Mouse (Mus musculus) neutrophil, adult 5-6 weeks (primary cell): ENCODE measurements around the gene Usp2. TPM values are rescaled to one million over a fixed set of nuclear protein-coding genes. Genes with fewer than 3 reads are reported as not detected.

Experiments
- ATAC-seq: fragments of 151-379, 151-347 bp; 2 replicates; pipeline ENCODE4 v1.8.0; 2017; ENCODE audit warnings: mild to moderate bottlenecking, moderate TSS enrichment; ENCODE audit not compliant: insufficient number of reproducible peaks, poor library complexity, low FRiP score, severe bottlenecking; ENCODE audit errors: extremely low read depth
- total RNA-seq: library from RNA; stranded (forward); fragments of 200-1000 nt; gene quantifications from 2 replicates; pipeline ENCODE4 v1.2.3, GENCODE M21; 2017

Usp2 gene
- total RNA-seq, 1 experiment from 2014 or later, result 0.81 TPM

- ATAC-seq, result no peak
These were observed 21.5 kb upstream of the Usp2 start for GRCm38 (mm10) chr9:44045158-44045883.

DNA sequence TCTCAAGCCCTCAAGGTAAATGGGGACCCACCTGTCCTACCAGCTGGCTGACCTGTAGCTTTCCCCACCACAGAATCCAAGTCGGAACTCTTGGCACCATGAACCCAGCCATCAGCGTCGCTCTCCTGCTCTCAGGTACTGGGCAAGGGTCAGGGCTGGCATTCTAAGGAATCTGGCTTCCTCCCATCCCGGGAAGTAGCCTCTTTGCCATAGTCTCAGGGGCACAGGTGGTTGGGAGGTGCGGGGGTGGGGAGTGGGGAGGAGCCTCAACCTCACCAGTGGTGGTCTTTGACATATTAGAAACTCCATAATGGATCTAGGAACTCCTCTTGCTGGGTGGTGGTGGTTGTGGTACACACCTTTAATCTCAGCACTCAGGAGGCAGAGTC lies 20.9 kb upstream of the Usp2 start:
- no peak for ATAC-seq

GRCm38 (mm10) chr9:44046426-44046825 lies 20.4 kb upstream of the Usp2 start:
- ATAC-seq, result no peak

DNA sequence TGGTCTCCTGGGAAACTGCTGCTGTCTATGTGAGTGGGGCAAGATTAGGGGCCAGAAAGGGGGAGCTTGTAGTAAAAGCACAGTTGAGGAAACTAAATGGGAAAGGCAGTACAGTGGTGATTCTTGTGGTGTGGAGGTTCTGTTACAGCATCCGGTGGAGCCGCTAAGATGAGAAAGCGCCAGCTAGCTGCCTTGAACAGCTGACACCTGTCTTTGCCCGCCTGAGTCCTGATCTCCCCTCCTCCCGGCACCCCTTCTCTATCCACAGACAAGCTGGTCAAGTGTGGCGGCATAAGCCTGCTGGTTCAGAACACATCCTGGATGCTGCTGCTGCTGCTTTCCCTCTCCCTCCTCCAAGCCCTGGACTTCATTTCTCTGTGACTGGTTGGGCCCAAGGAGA lies 19.8 kb upstream of the Usp2 start:
- ATAC-seq, result no peak

DNA sequence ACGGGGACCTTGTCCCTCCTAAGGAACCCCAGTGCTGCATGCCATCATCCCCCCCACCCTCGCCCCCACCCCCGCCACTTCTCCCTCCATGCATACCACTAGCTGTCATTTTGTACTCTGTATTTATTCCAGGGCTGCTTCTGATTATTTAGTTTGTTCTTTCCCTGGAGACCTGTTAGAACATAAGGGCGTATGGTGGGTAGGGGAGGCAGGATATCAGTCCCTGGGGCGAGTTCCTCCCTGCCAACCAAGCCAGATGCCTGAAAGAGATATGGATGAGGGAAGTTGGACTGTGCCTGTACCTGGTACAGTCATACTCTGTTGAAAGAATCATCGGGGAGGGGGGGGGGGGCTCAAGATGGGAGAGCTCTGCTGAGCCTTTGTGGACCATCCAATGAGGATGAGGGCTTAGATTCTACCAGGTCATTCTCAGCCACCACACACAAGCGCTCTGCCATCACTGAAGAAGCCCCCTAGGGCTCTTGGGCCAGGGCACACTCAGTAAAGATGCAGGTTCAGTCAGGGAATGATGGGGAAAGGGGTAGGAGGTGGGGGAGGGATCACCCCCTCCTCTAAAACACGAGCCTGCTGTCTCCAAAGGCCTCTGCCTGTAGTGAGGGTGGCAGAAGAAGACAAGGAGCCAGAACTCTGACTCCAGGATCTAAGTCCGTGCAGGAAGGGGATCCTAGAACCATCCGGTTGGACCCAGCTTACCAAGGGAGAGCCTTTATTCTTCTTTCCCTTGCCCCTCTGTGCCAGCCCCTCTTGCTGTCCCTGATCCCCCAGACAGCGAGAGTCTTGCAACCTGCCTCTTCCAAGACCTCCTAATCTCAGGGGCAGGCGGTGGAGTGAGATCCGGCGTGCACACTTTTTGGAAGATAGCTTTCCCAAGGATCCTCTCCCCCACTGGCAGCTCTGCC lies 19.0 kb upstream of the Usp2 start:
- no peak for ATAC-seq

GRCm38 (mm10) chr9:44048541-44049380 lies 18.1 kb upstream of the Usp2 start:
- no peak for ATAC-seq

DNA sequence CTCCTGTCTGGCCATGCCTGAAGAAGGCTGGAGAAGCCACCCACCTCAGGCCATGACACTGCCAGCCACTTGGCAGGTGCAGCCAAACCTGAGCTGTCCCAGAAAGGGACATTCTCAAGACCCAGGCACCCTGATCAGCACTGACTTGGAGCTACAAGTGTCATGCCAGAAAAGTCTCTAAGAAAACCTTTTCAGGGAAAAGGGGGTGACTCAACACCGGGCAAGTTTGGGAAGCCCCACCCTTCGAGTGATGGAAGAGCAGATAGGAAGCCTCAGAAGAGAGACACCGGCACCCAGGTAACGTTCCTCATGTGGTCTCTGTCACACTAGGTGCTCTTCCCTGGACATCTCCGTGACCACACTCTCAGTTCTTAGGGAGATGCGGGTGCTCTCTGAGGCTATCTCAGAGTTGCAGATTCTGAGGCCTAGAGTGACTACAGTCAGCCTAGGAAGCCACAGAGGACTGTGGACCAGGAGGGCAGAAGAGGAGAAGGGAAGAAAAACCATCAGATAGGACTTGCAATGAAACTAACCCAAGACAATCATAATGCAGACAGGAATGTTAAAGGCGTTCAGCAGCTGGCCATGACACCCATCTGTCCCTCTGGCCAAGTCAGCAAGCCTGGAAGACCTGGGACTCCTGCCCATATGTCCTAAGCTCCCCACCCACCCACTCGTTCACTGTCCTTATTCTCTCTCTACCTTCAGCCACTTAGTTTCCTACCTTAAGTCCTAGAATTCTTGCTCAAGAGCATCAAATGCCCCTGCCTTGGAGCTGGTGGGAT lies 17.2 kb upstream of the Usp2 start:
- no peak for ATAC-seq

- ATAC-seq, result no peak
These were observed 14.0 kb upstream of the Usp2 start for GRCm38 (mm10) chr9:44052855-44053254.

DNA sequence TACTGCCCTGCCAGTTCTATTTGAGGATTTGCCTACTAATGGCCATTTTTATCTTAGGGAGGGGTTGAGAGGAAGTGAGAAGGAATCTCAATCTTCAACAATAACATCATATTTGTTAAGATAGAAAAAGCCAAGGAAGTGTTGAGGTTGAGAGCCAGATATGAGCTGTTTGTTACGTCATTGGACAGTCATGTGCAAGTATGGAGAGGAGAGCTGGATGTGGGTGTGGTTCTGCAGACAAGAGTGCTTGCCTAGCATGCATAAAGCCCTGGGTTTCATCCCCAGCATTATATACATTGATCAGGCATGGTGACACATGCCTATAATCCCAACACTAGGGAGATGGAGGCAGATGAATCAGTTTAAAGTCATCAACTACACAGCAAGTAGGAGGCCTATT lies 12.9 kb upstream of the Usp2 start:
- no peak for ATAC-seq

- ATAC-seq, result no peak
These were observed 8.2 kb upstream of the Usp2 start for GRCm38 (mm10) chr9:44058606-44059005.

- no peak for ATAC-seq
These were observed 1.6 kb upstream of the Usp2 start for GRCm38 (mm10) chr9:44065177-44065576.

DNA sequence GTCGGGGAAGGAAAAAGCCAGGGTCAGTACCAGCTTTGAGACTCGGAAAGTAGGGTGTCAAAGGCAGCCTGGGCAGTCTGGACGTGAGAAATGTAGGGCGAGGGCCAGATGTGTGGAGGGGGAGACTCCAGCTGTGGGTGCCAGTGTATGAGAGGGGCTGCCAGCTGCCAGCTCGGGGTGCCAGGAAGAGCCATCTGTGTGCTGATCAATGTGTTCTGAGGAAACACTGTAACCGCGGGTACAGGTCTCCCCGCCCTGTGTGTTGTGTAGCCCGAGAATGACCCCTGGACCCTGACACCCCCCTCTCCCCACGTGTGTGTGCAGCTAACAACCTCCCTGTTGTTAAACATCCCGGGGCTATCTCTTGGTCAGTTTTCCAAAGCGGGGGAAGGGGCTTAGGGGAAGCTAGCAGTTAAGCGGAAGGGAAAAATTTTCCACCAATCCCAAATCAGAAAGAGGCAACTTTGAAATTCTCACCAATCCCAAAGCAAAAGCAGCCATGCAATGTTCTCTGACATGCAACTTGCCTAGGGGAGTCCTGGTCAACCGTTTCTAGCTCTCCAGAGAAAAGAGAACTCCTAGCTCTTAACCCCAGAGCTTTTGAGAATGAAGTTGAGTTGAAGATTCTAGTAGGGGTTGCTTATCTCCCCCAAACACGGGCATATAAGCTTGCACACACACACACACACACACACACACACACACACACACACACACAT lies 579 bp downstream of the Usp2 start:
- no peak for ATAC-seq

GRCm38 (mm10) chr9:44067960-44068330 lies 1.1 kb downstream of the Usp2 start:
- ATAC-seq, result no peak

DNA sequence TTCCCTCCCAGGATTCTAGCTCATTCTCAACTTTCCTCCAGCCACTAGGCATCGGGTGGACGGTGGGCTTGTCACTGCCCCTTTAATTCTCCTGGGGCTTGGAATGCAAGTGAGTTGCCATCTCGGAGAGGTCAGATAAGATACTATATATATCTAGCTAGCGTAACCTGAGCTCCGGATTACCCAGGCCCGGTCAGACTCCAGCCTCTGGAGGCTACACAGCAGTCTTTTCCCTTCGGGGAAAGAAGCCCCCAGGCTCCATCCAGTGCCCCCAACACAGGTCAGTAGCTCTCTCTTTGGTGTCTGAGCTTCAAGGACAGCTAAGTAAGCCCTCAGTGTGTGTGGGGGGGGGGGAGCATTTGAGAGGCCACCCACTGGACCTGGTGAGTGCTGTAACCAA lies 2.4 kb downstream of the Usp2 start:
- no peak for ATAC-seq

DNA sequence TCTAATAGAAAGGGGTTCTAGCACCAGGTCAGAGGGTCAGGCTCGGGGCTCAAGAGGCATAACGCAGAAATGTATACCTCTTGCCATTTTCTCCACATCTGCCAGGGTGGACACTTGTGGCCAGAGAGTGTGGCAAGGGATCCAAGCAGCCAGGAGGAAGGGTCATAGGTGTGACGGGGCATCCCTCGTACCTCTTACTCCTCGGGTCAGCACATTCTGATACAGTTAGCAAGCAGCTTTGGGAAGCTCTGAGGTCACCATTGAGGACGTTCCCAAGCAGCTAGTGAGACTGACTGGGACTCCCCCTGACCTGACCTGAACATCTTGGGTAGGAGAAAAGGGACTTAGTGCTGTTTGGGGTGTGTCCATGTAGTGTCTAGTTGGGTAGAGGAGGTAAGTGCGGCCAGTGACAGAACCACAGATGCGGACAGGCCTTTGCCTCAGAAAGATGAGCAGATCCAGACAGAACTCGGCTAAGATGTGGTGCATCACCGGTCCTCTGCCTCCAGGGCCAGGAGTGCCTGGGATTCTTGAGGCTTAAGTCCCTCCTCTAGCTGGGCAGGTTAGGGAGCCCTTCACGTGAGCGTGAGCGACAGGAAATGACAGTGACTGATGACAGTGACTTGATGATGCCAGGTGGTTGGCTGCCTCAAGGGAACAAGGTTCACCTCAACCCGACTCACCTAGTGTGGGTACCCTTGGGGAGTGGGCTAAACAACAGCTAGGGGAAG lies 3.5 kb downstream of the Usp2 start:
- no peak for ATAC-seq

- ATAC-seq, result no peak
These were observed 4.0 kb downstream of the Usp2 start for GRCm38 (mm10) chr9:44070844-44071231.

DNA sequence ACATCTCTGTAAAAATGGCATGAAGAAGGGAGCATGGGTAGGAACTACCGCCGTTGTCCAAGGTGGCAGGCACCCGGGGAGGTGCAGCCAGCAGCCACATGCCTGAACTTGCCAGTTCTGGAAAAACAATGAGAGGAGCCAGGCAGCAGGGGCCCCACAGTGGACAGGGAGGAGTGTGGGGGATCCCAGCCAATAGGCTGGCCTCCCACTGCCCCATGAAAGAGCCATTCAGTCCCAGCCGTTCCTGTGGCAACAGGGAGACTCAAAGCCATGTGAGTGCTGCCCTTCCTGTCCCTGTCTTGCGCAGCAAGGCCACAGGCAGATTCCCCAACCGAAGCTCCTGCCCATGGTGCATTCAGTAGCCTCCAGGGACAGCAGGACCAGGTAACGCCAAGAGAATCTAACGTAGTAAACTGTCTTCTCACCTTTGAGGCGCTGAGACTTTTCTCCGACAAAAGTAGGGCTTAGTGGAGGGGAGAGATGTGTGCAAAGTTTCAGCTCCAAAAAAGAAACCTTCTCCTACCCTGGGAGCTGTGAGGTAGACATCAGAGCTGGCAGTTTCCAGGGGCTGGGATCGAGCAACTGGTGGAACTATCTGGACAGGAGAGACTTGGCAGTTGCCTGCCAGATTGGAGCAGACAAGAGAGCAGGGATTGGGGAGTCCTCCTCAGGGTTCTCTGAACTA lies 5.2 kb downstream of the Usp2 start:
- no peak for ATAC-seq
